Comparison of ENCODE assay signal across 8 mouse cellular contexts in genomic region chr5:143632674-143633557, GRCm38 (mm10). TPM values are rescaled to one million over a fixed set of nuclear protein-coding genes. Genes with fewer than 3 reads are reported as not detected.
DNase-seq lines count a peak whose midpoint lies in the region; ATAC-seq and TF ChIP-seq lines count a peak whose summit lies in the region.

No protein-coding gene starts in this region.

- ATAC-seq in hindbrain, postnatal 0 days = no peak
- no peak for ATAC-seq in lung, embryonic 16.5 days (ENCODE audit: low read depth)

- H3K27ac ChIP-seq in embryonic fibroblast, embryonic 13.5 days (ENCODE audit: insufficient read depth, low read length) = peak overlapping the region; percentile 91
- peak overlapping the region; percentile 34; the same call in 1 of the 2 replicates for H3K27ac ChIP-seq in hindbrain, postnatal 0 days
- peak overlapping the region; percentile 64 for H3K27ac ChIP-seq in lung, embryonic 16.5 days (ENCODE audit: low read length)
- no peak overlapping the region for H3K27ac ChIP-seq in cerebellum, adult 2 months (ENCODE audit: insufficient read depth, low read length)

- TF ChIP-seq CTCF in brain, embryonic 14.5 days (IDR thresholded peaks at IDR 0.05; ENCODE audit: borderline replicate concordance, extremely low read depth, insufficient read depth, insufficient read length) = no peak
- no peak for TF ChIP-seq CTCF in embryonic fibroblast, embryonic 13.5 days (IDR thresholded peaks at IDR 0.05; ENCODE audit: borderline replicate concordance, insufficient read depth, low read length)
- TF ChIP-seq CTCF in hindbrain, postnatal 0 days (IDR thresholded peaks at IDR 0.05; ENCODE audit: low read depth) = no peak
- TF ChIP-seq CTCF in cerebellum, adult 2 months (IDR thresholded peaks at IDR 0.05; ENCODE audit: borderline replicate concordance, insufficient read depth, low read depth, low read length) = no peak

- H3K4me2 ChIP-seq in hindbrain, postnatal 0 days (ENCODE audit: low read depth, low read length) = no peak overlapping the region
- H3K4me2 ChIP-seq in lung, embryonic 16.5 days (ENCODE audit: low read depth, low read length) = no peak overlapping the region; the same call in 1 of the 2 replicates

- peak; percentile 41 for DNase-seq in brain, embryonic 14.5 days (ENCODE audit: low read depth)
- DNase-seq in hindbrain, postnatal 0 days (ENCODE audit: low spot score) = no peak
- DNase-seq in c-Kit-positive CD71-positive TER-119-positive erythroid progenitor cells, embryonic 14.5 days (ENCODE audit: low spot score) = no peak
- DNase-seq in ovary, postnatal 36 days (ENCODE audit: low spot score) = no peak
- DNase-seq in cerebellum, adult 2 months = no peak
- DNase-seq in right cerebral cortex, postnatal 25 days = no peak

- no peak overlapping the region for H3K4me3 ChIP-seq in embryonic fibroblast, embryonic 13.5 days (ENCODE audit: insufficient read depth, low read length)
- no peak overlapping the region for H3K4me3 ChIP-seq in hindbrain, postnatal 0 days (ENCODE audit: low read length)
- H3K4me3 ChIP-seq in lung, embryonic 16.5 days (ENCODE audit: low read length) = no peak overlapping the region
- no peak overlapping the region for H3K4me3 ChIP-seq in cerebellum, adult 2 months (replicated peaks; ENCODE audit: insufficient read depth, low read depth, low read length)

- H3K4me1 ChIP-seq in embryonic fibroblast, embryonic 13.5 days (ENCODE audit: control insufficient read depth, insufficient read depth, low read length) = peaks cover 36% of the 10 kb centered on the region
- H3K4me1 ChIP-seq in hindbrain, postnatal 0 days (ENCODE audit: insufficient read depth, low read length) = peaks cover 8% of the 10 kb centered on the region; the same call in 1 of the 2 replicates
- peaks cover 38% of the 10 kb centered on the region for H3K4me1 ChIP-seq in lung, embryonic 16.5 days (replicated peaks; ENCODE audit: control insufficient read depth, insufficient read depth, low read length)
- no peaks in the 10 kb centered on the region; the same call in 1 of the 2 replicates for H3K4me1 ChIP-seq in cerebellum, adult 2 months (ENCODE audit: control insufficient read depth, insufficient read depth, low read length)

- no peaks in the 10 kb centered on the region for H3K36me3 ChIP-seq in hindbrain, postnatal 0 days (ENCODE audit: insufficient read depth, low read length)
- no peaks in the 10 kb centered on the region; the same call in 1 of the 2 replicates for H3K36me3 ChIP-seq in lung, embryonic 16.5 days (ENCODE audit: control insufficient read depth, insufficient read depth, low read length)

- no peaks in the 10 kb centered on the region for H3K27me3 ChIP-seq in hindbrain, postnatal 0 days (ENCODE audit: insufficient read depth, low read length)
- H3K27me3 ChIP-seq in lung, embryonic 16.5 days (ENCODE audit: control insufficient read depth, insufficient read depth, low read depth, low read length) = no peaks in the 10 kb centered on the region
- H3K27me3 ChIP-seq in cerebellum, adult 2 months (ENCODE audit: control insufficient read depth, insufficient read depth, low read length) = no peaks in the 10 kb centered on the region

- WGBS in hindbrain, postnatal 0 days = 68% methylated on average over 9 of the region's 9 CpGs
- 21% methylated on average over 9 of the region's 9 CpGs for WGBS in lung, embryonic 16.5 days
- WGBS in cerebellum, adult 2 months = 71% methylated on average over 9 of the region's 9 CpGs

- H3K9me3 ChIP-seq in hindbrain, postnatal 0 days (ENCODE audit: low read length) = no peaks in the 10 kb centered on the region
- peaks cover 4% of the 10 kb centered on the region; the same call in 1 of the 2 replicates for H3K9me3 ChIP-seq in lung, embryonic 16.5 days (ENCODE audit: control insufficient read depth, low read length)

- TF ChIP-seq POLR2A in brain, embryonic 14.5 days (IDR thresholded peaks at IDR 0.05; ENCODE audit: borderline replicate concordance, extremely low read depth, insufficient read depth, insufficient read length, poor library complexity, severe bottlenecking) = no peak
- no peak for TF ChIP-seq POLR2A in embryonic fibroblast, embryonic 13.5 days (IDR thresholded peaks at IDR 0.05; ENCODE audit: low read depth, low read length)
- no peak for TF ChIP-seq POLR2A in cerebellum, adult 2 months (IDR thresholded peaks at IDR 0.05; ENCODE audit: borderline replicate concordance, insufficient read depth, low read length)

- no peak overlapping the region for H3K9ac ChIP-seq in hindbrain, postnatal 0 days (replicated peaks; ENCODE audit: low read length)
- H3K9ac ChIP-seq in lung, embryonic 16.5 days (ENCODE audit: low read length) = no peak overlapping the region

RNA-seq across cellular contexts. Expression of gene Cyth3, which starts 10.7 kb away (rescaled TPM):
- 30.0 and 35.3 TPM in 2 replicates for polyA plus RNA-seq in brain, embryonic 14.5 days (2012; rRNA removed)
- 130 and 134 TPM in 2 replicates for polyA plus RNA-seq in embryonic fibroblast, embryonic 13.5 days (2011; ENCODE audit: insufficient read length, low read depth, missing spikeins)
- 43.3 and 43.6 TPM in 2 replicates for total RNA-seq in hindbrain, postnatal 0 days (2014; rRNA removed)
- 35.5 and 36.3 TPM in 2 replicates for polyA plus RNA-seq in hindbrain, postnatal 0 days (2015; fragmentation: Nextera tagmentation; extraction: Ambion mirVana)
- 61.5 and 65.7 TPM in 2 replicates for polyA plus RNA-seq in lung, embryonic 16.5 days (2015; fragmentation: Nextera tagmentation; extraction: Ambion mirVana)
- polyA plus RNA-seq in cerebellum, adult 2 months (2012; rRNA removed) = 39.8 and 41.3 TPM in 2 replicates
